Mouse (Mus musculus) 3134 (cell line): ENCODE data around the gene Snx27.

Source experiments
- DNase-seq: peaks from one replicate; pipeline ENCODE4 v3.0.0-alpha.2; 2011; ENCODE audit warnings: low spot score; ENCODE audit not compliant: insufficient read length; ENCODE audit errors: extremely low read depth

Gene Snx27

DNA sequence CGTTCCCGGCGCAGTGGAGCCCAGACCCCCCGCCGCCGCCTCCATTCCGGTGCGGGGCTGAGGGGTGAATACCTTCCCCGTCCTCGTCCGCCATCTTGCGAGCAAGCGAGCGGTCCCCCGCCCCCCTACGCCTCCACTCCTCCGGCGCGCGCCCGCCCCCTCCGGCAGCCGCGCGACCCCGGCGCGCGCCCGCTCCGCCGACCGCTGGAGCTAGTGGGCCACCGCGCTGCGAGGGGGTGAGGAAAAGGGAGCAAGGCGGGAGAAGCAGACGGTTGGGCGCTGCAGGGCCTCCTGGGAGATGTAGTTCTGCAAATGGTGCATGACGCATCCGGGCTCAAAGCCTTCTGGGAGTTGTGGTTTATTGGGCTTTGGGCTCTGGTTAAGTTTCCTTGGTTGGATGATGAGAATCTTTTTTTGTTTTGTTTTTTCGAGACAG is at the start of gene Snx27:
Snx27 (minus strand) TSS at position 261 of the 436 bp plus-strand sequence.
- DNase-seq: peak; percentile 91

DNA sequence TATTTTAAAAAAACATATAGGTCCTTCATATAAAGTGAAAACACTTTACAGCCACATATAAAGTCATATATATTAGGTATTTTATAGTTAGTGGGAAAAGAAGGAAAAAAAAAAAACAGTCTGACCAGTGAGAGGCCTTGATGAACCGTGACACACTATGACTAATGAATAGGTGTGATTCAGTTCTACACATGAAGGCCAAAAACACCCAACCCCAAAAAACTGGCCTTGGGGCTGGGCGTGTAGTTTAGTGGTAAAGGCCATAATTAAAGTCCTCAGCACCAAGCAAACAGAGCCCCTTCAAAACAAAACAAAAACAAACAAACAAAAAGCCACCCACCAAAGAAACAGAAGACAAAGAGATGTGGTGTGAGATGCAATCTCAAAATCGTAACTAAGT is 47.4 kb upstream of the Snx27 start:
- DNase-seq: no peak

GRCm38 (mm10) chr3:94628712-94629111 is 46.2 kb upstream of the Snx27 start:
- DNase-seq: no peak

DNA sequence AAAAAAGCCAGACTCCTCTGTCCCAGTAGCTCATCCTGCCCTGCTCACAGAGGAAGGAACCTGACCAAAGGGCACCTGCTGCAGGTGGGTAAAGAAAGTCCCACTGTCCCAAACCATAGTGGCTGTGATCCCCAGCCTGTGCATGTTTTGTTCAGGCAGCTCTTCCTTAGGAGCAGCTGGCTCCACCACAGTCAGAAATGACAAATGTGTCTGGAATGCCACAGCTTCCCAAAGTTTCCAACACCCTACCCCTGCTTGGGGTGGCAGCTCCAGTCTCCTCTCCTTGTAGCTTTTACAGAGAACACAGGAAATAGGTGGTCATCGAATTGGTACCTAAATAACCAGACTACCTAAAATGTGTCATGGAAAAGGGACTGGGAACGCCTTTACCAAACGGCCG is 41.8 kb upstream of the Snx27 start:
- DNase-seq: peak; percentile 79

- DNase-seq: no peak
Observed at GRCm38 (mm10) chr3:94622550-94622949, 40.0 kb upstream of the Snx27 start.

DNA sequence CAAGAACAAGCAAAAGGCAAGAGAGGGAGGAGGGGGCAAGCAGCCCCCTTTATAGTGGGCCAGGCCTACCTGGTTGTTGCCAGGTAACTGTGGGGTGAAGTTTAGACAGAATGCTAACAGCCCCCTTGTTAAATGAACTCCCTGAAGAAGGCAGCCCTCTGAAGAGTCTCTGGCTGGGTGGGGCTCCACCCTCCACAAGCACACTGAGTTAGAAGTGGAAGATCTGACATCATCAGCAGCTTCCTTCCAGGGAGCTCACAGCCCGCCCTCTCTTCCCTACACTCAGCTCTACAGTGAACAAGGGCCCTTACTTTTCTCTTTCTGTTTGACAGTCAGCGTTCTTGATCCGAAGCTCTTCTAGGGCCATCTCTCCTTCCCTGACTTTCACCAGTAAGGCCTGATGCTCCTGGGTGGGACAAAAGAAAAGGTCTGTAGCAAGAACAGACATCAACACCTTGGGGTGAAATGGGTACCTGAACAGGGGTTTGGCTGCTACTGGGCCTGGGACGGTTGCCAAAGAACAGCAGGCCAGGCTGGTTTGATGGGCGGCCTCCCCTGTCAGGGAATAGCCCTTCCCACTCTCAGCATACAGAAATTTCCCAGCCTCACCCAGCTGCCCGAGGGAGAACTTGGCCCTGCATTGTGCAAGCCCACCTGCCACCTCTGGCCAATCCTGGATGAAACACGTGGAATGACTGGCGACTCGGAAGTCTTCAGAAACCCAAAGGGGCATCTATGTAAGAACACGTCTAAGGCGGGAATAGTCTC is 39.4 kb upstream of the Snx27 start:
- DNase-seq: no peak

DNA sequence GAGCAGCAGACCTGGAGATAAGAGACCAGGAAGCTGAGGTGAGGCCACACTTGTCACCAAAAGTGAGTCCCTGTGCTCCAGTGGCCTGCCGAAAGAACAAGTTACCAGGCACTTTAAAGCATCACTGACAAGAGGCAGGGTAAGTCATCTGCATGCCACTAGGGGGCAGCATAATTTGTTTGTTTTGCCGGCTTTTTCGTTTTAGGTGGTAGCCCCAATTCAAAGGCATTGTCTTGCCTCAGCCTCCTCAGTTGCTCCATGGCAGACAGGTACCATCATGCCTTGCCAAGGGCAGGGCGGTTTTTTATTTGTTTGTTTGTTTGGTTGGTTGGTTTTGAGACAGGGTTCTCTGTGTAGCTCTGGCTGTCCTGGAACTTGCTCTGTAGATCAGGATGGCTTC is 34.2 kb upstream of the Snx27 start:
- peak; percentile 34 for DNase-seq

DNA sequence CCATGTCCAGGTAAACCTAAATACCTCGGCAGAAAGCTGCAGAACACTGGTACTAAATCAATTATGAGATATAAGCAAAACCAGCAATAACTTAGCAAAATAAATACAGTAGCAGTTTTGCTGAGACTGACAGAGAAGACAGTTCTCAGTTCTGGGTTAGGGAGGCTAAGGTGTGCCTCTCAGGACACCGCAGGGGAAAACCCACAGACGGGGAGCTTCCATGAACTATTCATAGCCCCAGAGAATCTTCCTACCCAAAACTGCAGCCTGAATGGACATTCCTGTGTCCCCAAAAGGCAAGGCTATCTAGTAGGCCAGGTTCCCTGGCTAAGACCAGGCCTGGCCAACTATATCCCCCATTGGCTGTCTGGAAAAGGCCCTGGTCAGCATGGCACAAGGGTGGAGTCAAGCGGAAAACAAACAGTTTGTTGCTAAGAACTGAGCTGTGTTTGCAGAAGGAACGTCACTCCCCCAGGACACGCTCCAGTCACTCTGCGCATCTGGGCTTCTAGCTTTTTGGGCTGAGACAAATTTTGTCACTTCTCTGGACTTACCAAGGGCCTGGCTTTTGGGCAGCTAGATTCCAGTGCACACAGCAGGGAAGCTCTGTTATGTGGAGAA is 30.9 kb upstream of the Snx27 start:
- no peak for DNase-seq

GRCm38 (mm10) chr3:94612274-94612673 is 29.8 kb upstream of the Snx27 start:
- no peak for DNase-seq

DNA sequence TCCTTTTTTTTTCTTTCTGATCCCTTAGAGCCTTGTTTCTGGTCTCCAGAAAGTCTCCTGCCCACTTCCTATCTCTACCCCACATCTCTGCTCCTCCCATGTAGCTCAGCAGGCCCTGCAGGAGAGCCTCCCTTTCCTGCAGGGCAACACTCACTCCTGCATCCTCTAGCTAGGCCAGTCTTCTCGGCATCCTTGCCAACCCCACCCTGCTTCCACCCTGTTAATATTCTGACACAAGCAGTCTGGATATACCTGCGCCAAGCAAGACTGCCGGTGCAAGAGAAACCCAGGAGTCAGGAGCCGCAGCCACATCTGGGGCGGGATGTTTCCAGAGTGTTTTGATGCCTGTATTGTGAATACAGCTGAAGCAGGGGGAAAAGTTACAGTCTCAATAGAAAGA is 29.3 kb upstream of the Snx27 start:
- DNase-seq: no peak

DNA sequence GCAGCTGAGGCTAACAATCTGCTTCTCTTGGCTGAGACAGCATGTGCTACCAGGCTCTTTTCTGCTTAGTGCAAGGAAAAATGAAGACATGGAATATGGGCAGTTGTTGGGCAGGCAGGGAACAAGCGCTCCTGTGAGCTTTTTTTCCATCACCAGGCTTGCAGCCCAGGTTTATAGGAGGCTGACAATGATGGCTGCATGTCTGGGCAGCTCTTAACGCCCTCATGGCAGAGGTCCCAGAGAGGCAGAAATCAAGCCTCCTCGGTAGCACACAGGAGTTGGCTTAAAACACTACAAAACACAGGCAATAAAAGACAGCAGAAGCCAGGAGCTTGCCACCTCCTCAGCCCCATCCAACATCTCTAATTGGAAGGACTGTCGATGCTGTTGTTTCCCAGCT is 28.8 kb upstream of the Snx27 start:
- DNase-seq: no peak

GRCm38 (mm10) chr3:94610581-94610980 is 28.1 kb upstream of the Snx27 start:
- DNase-seq: no peak

- no peak for DNase-seq
Observed at GRCm38 (mm10) chr3:94609621-94610020, 27.1 kb upstream of the Snx27 start.

- DNase-seq: no peak
Observed at GRCm38 (mm10) chr3:94601959-94602358, 19.4 kb upstream of the Snx27 start.

GRCm38 (mm10) chr3:94597224-94597779 is 14.8 kb upstream of the Snx27 start:
- DNase-seq: no peak

GRCm38 (mm10) chr3:94595871-94596287 is 13.4 kb upstream of the Snx27 start:
- no peak for DNase-seq

DNA sequence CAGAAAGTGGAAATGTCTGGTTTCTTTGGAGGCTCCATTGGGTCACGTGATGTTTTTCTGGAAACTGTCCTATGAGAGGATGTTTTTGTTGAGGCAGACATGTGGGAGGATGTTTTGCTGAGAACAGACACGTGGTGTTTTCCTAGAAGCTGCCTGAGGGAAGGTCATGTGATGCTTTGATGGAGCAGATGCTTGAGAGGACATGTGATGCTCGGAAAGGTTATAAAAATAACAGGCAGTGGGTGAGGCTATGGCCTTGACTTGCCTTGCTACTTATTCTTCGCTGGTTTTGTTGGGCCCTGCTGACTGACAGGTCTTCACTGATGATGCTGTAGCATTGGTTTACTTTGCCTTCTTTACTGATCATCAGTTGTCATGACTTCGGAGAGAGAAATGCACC is 8.6 kb upstream of the Snx27 start:
- DNase-seq: no peak

- DNase-seq: peak; percentile 53
Observed at GRCm38 (mm10) chr3:94587962-94588361, 5.4 kb upstream of the Snx27 start.

GRCm38 (mm10) chr3:94582944-94583343 is 428 bp upstream of the Snx27 start:
- DNase-seq: no peak

- DNase-seq: peak; percentile 82
Observed at GRCm38 (mm10) chr3:94581793-94582455, 592 bp downstream of the Snx27 start.

DNA sequence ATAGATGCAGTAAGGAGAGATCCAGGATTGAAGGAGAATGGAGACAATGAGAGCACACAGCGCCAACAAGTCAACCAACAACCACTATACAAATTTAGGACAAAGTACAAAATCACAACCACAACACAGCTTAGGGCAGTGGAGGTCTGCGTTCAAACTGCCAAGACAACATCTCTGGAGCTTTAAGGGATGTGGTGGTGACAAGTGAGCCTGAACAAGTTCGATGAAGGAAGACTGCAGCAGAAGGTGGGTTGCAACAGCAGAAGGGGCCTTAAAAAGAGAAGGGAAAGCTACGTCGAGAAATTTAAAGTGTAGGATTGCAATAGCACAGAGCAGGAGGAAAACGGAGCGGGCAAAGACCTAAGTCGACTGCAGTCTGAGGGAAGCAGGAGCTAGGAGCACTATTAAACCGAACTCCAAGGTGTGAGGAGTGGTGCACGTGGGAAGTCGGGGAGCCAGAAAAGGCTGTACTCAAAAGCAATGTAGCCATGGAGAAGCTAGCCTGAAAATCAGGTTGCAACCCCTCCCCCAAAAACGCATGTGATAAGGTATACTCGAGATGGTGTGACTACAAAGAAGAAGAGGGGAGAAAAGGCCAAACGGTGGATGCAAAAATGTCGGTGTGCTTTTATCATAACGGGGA is 1.3 kb downstream of the Snx27 start:
- DNase-seq: peak; percentile 14
